Mouse (Mus musculus): ENCODE data around the gene Ola1.

The Ola1 gene

GRCm38 (mm10) chr2:73143732-73144131 is 75.0 kb downstream of the Ola1 start:
- DNase-seq, result no peak

DNA sequence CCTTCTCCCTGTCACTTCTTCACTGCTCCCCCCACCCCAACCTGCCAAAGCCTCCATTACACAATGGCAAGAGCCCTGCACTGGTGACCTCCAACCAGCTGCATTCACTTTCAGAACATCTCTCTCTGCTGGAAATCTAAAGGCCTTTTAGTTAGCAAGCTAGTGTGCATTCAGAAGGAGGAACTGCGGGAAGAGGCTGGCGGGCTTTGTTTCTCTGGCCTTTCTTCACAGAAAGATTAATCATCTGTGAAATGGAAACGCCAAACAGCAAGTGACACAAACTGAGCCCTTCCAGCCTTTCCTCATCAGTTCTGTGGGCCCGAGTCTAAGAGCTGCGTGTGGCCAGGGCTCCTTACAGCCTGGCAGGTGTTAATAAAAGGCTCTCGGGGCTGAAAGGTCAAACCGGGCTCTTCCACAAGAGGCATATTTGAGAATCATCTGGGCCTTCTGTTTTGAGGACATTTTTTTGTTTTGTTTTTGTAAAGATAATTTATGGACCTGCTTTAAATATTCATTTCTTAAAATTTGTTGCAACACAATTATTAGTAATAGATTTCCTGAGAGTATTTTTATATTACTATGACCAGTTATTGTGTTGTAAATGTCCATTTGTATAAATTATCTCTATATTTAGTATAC is 75.8 kb downstream of the Ola1 start:
- DNase-seq, result no peak

- DNase-seq, result no peak
These were observed 85.8 kb downstream of the Ola1 start for GRCm38 (mm10) chr2:73132897-73133296.

DNA sequence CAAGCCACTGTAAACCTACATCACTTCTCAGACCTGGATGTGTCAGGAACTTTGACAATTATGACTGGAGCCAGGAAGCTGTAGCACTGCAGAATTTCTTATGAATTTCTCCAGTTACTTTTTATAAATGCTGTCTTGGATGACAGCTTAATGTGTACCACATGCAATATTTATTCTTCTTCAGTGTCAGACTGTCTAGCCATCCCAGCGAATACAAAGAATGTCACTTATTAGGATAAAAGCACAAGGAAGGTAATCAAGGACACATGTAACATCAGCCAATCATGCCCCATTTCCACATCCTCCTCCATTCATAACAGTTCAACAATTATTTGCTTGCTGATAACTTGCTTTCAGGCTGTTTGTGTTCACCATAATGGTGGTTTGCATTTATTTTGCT is 91.0 kb downstream of the Ola1 start:
- no peak for DNase-seq

DNA sequence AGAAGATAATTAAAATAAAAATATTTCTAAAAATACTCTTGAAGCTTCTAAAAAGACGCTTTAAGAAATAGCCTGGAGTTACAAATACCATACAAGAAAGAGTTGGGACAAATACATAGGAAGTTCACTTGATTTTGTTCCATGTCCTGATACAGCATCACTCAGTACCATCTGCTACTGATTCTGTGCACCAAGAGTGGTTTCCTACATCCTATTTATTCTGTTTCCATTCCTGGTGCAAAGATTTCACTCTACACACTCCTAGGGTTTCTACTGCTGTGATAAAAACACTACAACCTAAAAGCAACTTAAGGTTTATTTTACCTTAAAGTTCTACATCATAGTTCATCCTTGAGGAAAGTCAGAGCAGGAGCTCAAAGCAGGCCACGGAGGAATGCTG is 99.9 kb downstream of the Ola1 start:
- no peak for DNase-seq

- DNase-seq, result no peak
These were observed 111.6 kb downstream of the Ola1 start for GRCm38 (mm10) chr2:73107089-73107488.

- DNase-seq, result no peak
These were observed 122.2 kb downstream of the Ola1 start for GRCm38 (mm10) chr2:73096491-73096890.

- no peak for DNase-seq
These were observed 123.4 kb downstream of the Ola1 start for GRCm38 (mm10) chr2:73095300-73095699.

GRCm38 (mm10) chr2:73093032-73093431 is 125.7 kb downstream of the Ola1 start:
- no peak for DNase-seq

GRCm38 (mm10) chr2:73091302-73091701 is 127.4 kb downstream of the Ola1 start:
- no peak for DNase-seq

- DNase-seq, result no peak
These were observed 131.1 kb downstream of the Ola1 start for GRCm38 (mm10) chr2:73087641-73088040.

DNA sequence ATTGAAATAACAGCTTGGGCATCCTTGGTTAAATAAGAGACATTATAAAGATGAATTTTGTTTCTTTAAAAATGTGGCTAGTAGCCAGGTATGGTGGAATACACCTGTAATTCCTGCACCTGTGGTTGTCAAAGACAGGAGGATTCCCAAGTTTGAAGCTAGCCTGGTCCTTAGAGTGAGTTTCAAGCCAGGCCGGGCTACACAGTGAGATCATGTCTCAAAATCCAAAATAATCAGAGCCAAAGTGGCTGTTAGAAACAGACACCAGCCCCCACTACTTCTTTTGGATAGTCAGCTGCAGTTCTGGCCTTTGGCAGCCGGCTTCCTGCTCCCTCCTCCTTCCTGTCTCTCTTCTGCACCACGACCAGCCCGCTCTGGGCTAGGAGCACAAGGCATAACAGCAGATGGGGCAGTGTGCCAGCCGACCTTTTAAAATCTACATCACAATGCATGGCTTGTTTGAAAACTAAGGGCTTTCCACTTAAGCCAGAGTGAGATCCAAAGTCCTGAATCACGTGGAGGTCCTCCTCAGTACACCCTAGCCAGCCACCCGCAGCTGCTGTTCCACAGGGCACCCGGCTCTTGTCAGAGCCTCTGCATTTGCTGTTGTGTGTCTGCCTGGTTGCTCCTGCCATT is 132.9 kb downstream of the Ola1 start:
- peak; percentile 47 for DNase-seq

DNA sequence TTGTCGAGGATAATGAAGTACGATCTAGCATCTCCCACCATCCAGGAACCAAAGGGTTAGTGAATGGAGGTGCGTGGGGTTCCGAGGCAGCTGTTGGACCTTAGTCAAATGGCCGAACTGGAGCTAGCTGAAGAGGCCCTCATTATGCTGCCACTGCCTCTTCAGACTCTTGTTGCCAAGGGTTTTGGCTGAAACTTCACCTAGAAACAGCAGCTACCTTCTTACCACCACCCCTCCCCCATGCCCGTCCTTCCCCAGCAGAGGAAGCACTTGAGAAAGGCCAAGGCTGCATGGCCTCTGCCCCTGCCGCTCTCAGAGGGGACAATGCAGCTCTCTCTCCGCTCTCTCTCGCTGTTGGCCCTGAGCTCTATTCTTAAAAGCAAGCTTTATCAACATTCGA is 136.2 kb downstream of the Ola1 start:
- DNase-seq, result no peak

- DNase-seq, result no peak
These were observed 136.9 kb downstream of the Ola1 start for GRCm38 (mm10) chr2:73081861-73082260.

- DNase-seq, result no peak
These were observed 138.6 kb downstream of the Ola1 start for GRCm38 (mm10) chr2:73080084-73080483.

GRCm38 (mm10) chr2:73079311-73079710 is 139.4 kb downstream of the Ola1 start:
- no peak for DNase-seq

- DNase-seq, result no peak
These were observed 144.8 kb downstream of the Ola1 start for GRCm38 (mm10) chr2:73073811-73074472.

DNA sequence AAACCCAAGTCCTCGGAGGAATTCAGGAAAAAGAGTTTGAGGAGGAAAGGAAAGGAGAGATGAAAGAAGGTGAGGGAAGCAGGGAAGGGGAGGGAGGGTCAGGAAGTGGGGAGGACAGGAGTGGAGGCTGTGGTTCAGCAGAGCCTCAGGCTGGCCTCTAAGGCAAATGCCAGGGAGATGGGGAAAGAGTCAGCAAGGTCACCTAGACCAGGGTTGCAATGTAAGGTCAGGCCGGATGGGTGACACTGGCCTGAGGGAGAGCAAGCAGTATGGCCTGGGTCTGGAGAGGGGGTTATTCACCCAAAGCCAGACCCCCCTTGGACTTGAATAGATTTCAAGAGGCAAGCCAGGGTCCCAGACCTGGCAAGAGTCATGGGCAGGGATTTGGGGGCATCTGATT is 147.5 kb downstream of the Ola1 start:
- no peak for DNase-seq

GRCm38 (mm10) chr2:73070449-73071076 is 148.2 kb downstream of the Ola1 start:
- DNase-seq, result no peak

GRCm38 (mm10) chr2:73069223-73069825 is 149.4 kb downstream of the Ola1 start:
- no peak for DNase-seq

- peak; percentile 45 for DNase-seq
These were observed 152.2 kb downstream of the Ola1 start for GRCm38 (mm10) chr2:73066307-73067167.

DNA sequence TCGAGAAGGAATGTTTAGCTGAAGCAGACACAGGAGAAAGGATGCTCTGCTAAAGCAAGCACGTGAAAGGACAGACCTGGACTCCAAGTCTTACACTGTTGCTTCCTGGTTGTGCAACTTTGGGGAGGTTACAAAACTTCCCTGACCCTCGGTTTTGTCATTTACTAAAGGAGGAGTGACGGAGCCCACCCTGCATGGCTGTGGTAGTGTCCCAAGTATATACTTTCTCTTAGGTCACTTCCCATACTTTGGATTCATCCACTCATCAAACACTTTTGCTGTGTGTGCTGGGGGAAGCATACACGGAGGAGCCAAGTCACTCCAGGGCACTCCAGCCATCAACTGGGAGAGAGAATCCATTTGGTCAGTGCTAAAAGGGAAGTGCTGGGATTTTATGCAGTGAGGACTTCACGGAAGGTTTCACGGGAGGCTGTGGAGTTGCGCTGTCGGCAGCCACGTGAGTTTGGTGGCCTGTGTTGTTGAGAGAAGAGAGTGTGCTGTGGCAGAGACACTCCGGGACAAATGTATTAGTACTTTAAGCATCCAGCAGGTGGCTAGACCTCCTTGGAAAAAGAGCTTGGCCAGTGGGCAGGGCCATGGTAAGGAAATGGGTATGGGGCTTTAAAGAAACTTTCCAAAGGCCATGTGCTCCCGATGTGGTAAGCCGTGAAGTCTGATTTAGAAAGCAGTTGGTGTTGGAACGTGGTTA is 154.7 kb downstream of the Ola1 start:
- DNase-seq, result no peak

Data from thymus, postnatal 4 days (tissue).